Mouse (Mus musculus) olfactory bulb, adult 2 months (tissue): Measurements from ENCODE around the gene Rabggtb.

ENCODE experiments used
- CTCF ChIP-seq: fragments of 200-500 bp; IDR thresholded peaks from 2 replicates; pipeline ENCODE4 v1.5.1; 2012; ENCODE audit warnings: low read depth, mild to moderate bottlenecking, low read length, moderate library complexity; ENCODE audit not compliant: insufficient read depth
- POLR2A ChIP-seq: fragments of 200-500 bp; IDR thresholded peaks from 2 replicates; pipeline ENCODE4 v1.6.1; 2012; ENCODE audit warnings: mild to moderate bottlenecking, low read depth, low read length, moderate library complexity; ENCODE audit not compliant: insufficient read depth

DNA sequence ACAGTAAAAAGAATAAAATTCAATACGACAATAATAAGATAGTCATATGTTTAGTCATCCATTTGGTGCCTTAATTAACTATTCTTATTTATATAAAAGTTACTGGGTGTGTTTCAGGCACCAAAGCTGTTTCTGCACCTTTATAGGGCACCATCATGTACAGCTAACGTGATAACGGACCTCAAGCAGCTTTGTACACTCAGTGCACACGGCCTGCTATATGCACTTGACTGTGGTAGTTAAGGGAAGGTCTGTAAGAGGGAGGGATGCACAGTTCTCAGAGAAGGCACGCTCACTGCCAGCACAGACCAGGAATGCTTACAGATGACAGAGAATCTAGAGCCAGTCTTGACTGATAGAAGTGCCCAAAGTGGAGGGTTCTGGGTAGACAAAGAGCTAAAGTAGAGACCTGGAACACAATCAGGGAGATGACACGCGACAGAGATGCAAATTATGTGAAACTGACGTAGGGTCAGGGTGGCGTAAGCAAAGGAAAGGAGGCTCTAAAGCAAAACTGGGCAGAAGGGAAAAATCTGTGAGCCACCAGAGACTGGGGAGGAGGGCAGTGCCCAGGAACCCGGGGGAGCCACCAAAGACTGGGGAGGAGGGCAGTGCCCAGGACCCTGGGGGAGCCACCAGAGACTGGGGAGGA lies 54.3 kb downstream of the Rabggtb start:
- TF ChIP-seq CTCF (no peak), POLR2A (no peak)
